Mouse (Mus musculus) olfactory bulb, adult 2 months (tissue): ENCODE measurements at regions not wholly inside any gene's neighbourhood (a gene's known extent, or its start where the extent isn't known, plus 50 kb on each side); places are given as distances from the start of the nearest gene placed in this dataset.

Experiments
- CTCF ChIP-seq: fragments of 200-500 bp; IDR thresholded peaks from 2 replicates; pipeline ENCODE4 v1.5.1; 2012; ENCODE audit warnings: low read depth, mild to moderate bottlenecking, low read length, moderate library complexity; ENCODE audit not compliant: insufficient read depth
- POLR2A ChIP-seq: fragments of 200-500 bp; IDR thresholded peaks from 2 replicates; pipeline ENCODE4 v1.6.1; 2012; ENCODE audit warnings: mild to moderate bottlenecking, low read depth, low read length, moderate library complexity; ENCODE audit not compliant: insufficient read depth

DNA sequence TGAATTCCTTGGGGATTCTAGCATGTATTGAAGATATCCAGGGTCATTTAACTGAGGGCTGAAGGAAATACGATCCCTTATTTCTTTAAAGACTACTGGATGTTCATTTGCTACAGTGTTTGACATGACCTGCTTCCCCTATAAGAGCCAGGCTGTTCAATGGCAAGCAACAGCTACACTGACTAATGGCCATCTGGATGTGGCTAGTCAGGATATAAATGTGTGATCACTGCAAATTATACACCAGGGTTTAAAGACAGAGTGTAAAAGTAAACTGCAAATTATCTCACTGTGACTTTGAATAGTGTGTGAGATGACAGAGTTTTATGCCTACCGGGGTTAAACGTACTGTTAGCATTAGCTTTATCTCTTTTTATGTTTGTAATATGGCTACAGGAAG is 473.9 kb downstream of the Rapgef2 start:
- TF ChIP-seq CTCF (no peak), POLR2A (no peak)
